Mouse (Mus musculus) thymus, postnatal 0 days (tissue): ENCODE results near the gene Serhl. TPM values are rescaled to one million over a fixed set of nuclear protein-coding genes. Genes with fewer than 3 reads are reported as not detected.
"Not testable (repeated sequence)": the region's sequence is repeated elsewhere in the genome, so short reads cannot be mapped to it uniquely, and the experiment has no call there.

Source experiments
- DNase-seq: peaks from one replicate; pipeline ENCODE4 v3.0.0-alpha.2; 2015; ENCODE audit warnings: low spot score
- polyA plus RNA-seq: library from polyadenylated mRNA; unstranded; fragments of >200 nt; fragmentation: Nextera tagmentation; extraction: Ambion mirVana; gene quantifications from 2 replicates; pipeline ENCODE4 v1.2.1, GENCODE M21; 2015

Gene Serhl
- polyA plus RNA-seq: 74.8 and 83.2 TPM in 2 replicates

GRCm38 (mm10) chr15:83089429-83089605 is at the start of gene Serhl:
TSS of gene Serhl (plus strand) at chr15:83089506.
- no peak for DNase-seq

- DNase-seq: no peak
Measured at GRCm38 (mm10) chr15:83040156-83040555, 49.1 kb upstream of the Serhl start.

GRCm38 (mm10) chr15:83042655-83043361 is 46.5 kb upstream of the Serhl start:
- peak; percentile 68 for DNase-seq

GRCm38 (mm10) chr15:83043362-83043708 is 46.0 kb upstream of the Serhl start:
- no peak for DNase-seq

- DNase-seq: not testable (repeated sequence)
Measured at GRCm38 (mm10) chr15:83045565-83045964, 43.7 kb upstream of the Serhl start.

- DNase-seq: no peak
Measured at GRCm38 (mm10) chr15:83046308-83046707, 43.0 kb upstream of the Serhl start.

- DNase-seq: no peak
Measured at GRCm38 (mm10) chr15:83046730-83047129, 42.6 kb upstream of the Serhl start.

GRCm38 (mm10) chr15:83052341-83053104 is 36.8 kb upstream of the Serhl start:
- DNase-seq: no peak

GRCm38 (mm10) chr15:83053261-83053660 is 36.0 kb upstream of the Serhl start:
- DNase-seq: no peak

- DNase-seq: no peak
Measured at GRCm38 (mm10) chr15:83055569-83055968, 33.7 kb upstream of the Serhl start.

GRCm38 (mm10) chr15:83056378-83057083 is 32.8 kb upstream of the Serhl start:
- no peak for DNase-seq

- DNase-seq: no peak
Measured at GRCm38 (mm10) chr15:83057533-83057932, 31.8 kb upstream of the Serhl start.

GRCm38 (mm10) chr15:83059233-83059660 is 30.1 kb upstream of the Serhl start:
- no peak for DNase-seq

GRCm38 (mm10) chr15:83061689-83062088 is 27.6 kb upstream of the Serhl start:
- no peak for DNase-seq

- not testable (repeated sequence) for DNase-seq
Measured at GRCm38 (mm10) chr15:83062582-83062981, 26.7 kb upstream of the Serhl start.

GRCm38 (mm10) chr15:83065543-83065942 is 23.8 kb upstream of the Serhl start:
- DNase-seq: no peak

GRCm38 (mm10) chr15:83068270-83068669 is 21.0 kb upstream of the Serhl start:
- DNase-seq: no peak

- DNase-seq: no peak
Measured at GRCm38 (mm10) chr15:83070942-83071341, 18.4 kb upstream of the Serhl start.

- DNase-seq: no peak
Measured at GRCm38 (mm10) chr15:83071752-83072151, 17.6 kb upstream of the Serhl start.

- no peak for DNase-seq
Measured at GRCm38 (mm10) chr15:83074179-83074578, 15.1 kb upstream of the Serhl start.

- peak; percentile 20 for DNase-seq
Measured at GRCm38 (mm10) chr15:83075607-83076525, 13.4 kb upstream of the Serhl start.
